Mouse (Mus musculus): ENCODE measurements around the gene Syne3. TPM values are rescaled to one million over a fixed set of nuclear protein-coding genes. Genes with fewer than 3 reads are reported as not detected.

Gene Syne3
- total RNA-seq, 1 experiment from 2014 or later, result 53.9 TPM

GRCm38 (mm10) chr12:104880367-104880766 lies 129.2 kb downstream of the Syne3 start:
- ATAC-seq (replicated peaks; ENCODE audit: insufficient number of reproducible peaks, low FRiP score, low TSS enrichment, poor library complexity, severe bottlenecking), result no peak

Other genes starting within 250 kb of the Syne3 start
- gene Clmn, start 144.7 kb downstream of the Syne3 start, total RNA-seq (2017), result 0.19 TPM in 1 of 3 replicates, not detected in the others
- gene Glrx5, start 22.9 kb upstream of the Syne3 start, total RNA-seq (2017), result 6.8 to 10.9 TPM (median 10.2 TPM) in 3 replicates
- not detected in 3 replicates for gene Tcl1b2, start 136.2 kb upstream of the Syne3 start, total RNA-seq (2017)
- gene Tcl1b1, start 149.9 kb upstream of the Syne3 start, total RNA-seq (2017), result not detected in 3 replicates
- gene Tcl1b5, start 166.5 kb upstream of the Syne3 start, total RNA-seq (2017), result not detected in 3 replicates
- not detected in 3 replicates for gene Tcl1b3, start 181.2 kb upstream of the Syne3 start, total RNA-seq (2017)
- gene Tcl1b4, start 192.1 kb upstream of the Syne3 start, total RNA-seq (2017), result not detected in 3 replicates
- not detected in 3 replicates for gene Tcl1, start 213.0 kb upstream of the Syne3 start, total RNA-seq (2017)

Measured in monocyte, adult 5-6 weeks (primary cell).